ENCODE assay signal across 8 mouse cellular contexts in genomic region chr7:98489623-98490084, GRCm38 (mm10). TPM values are rescaled to one million over a fixed set of nuclear protein-coding genes. Genes with fewer than 3 reads are reported as not detected.
DNase-seq lines count a peak whose midpoint lies in the region; ATAC-seq and TF ChIP-seq lines count a peak whose summit lies in the region.

No protein-coding gene starts in this region.

- peak overlapping the region; percentile 89 for H3K9ac ChIP-seq in heart, adult 2 months (ENCODE audit: low read depth, low read length)
- peak overlapping the region; percentile 63 for H3K9ac ChIP-seq in limb, embryonic 14.5 days (ENCODE audit: low read depth, low read length, severe bottlenecking)
- peak overlapping the region; percentile 60 for H3K9ac ChIP-seq in midbrain, embryonic 14.5 days (replicated peaks; ENCODE audit: low read length)

- 0 out of 2 replicates have a peak, but pooled peaks have one; percentile 38 for TF ChIP-seq POLR2A in heart, adult 2 months (IDR thresholded peaks at IDR 0.05; ENCODE audit: insufficient read depth, low read depth, low read length)
- no peak for TF ChIP-seq POLR2A in limb, embryonic 14.5 days (IDR thresholded peaks at IDR 0.05; ENCODE audit: borderline replicate concordance, extremely low read depth, insufficient read depth, insufficient read length)

- no peak for TF ChIP-seq EP300 in heart, adult 2 months (IDR thresholded peaks at IDR 0.05; ENCODE audit: insufficient read depth, low read depth, low read length)

- peak; percentile 89 for ATAC-seq in limb, embryonic 14.5 days (ENCODE audit: low FRiP score, low read depth)
- ATAC-seq in midbrain, embryonic 14.5 days (ENCODE audit: low FRiP score, low TSS enrichment) = peak; percentile 73
- ATAC-seq in erythroid progenitor cell, adult 5-6 weeks (replicated peaks; ENCODE audit: low FRiP score, poor library complexity, severe bottlenecking) = no peak

- H3K36me3 ChIP-seq in heart, adult 2 months (ENCODE audit: control insufficient read depth, insufficient read depth, low read length) = no peaks in the 10 kb centered on the region
- H3K36me3 ChIP-seq in limb, embryonic 14.5 days (ENCODE audit: control insufficient read depth, insufficient read depth, low read length) = no peaks in the 10 kb centered on the region
- H3K36me3 ChIP-seq in midbrain, embryonic 14.5 days (ENCODE audit: control insufficient read depth, insufficient read depth, low read length) = no peaks in the 10 kb centered on the region

- peak overlapping the region; percentile 86 for H3K4me2 ChIP-seq in limb, embryonic 14.5 days (replicated peaks; ENCODE audit: low read depth, low read length, severe bottlenecking)
- peak overlapping the region; percentile 83 for H3K4me2 ChIP-seq in midbrain, embryonic 14.5 days (ENCODE audit: low read length)

- H3K4me1 ChIP-seq in heart, adult 2 months (ENCODE audit: control insufficient read depth, insufficient read depth, low read length) = peaks cover 20% of the 10 kb centered on the region
- H3K4me1 ChIP-seq in limb, embryonic 14.5 days (ENCODE audit: control insufficient read depth, insufficient read depth, low read length) = peaks cover 8% of the 10 kb centered on the region; the same call in 1 of the 2 replicates
- H3K4me1 ChIP-seq in midbrain, embryonic 14.5 days (ENCODE audit: control insufficient read depth, insufficient read depth, low read length) = peaks cover 8% of the 10 kb centered on the region; the same call in 1 of the 2 replicates

- peak overlapping the region; percentile 90 for H3K4me3 ChIP-seq in heart, adult 2 months
- peak overlapping the region; percentile 52 for H3K4me3 ChIP-seq in limb, embryonic 14.5 days (replicated peaks; ENCODE audit: low read length)
- H3K4me3 ChIP-seq in midbrain, embryonic 14.5 days (replicated peaks; ENCODE audit: low read depth, low read length) = peak overlapping the region; percentile 49

- H3K79me2 ChIP-seq in heart, adult 2 months (replicated peaks; ENCODE audit: control insufficient read depth, insufficient read depth, low read length) = no peaks in the 10 kb centered on the region; the same call in 1 of the 2 replicates

- H3K9me3 ChIP-seq in limb, embryonic 14.5 days (ENCODE audit: control insufficient read depth, low read length) = no peaks in the 10 kb centered on the region
- no peaks in the 10 kb centered on the region for H3K9me3 ChIP-seq in midbrain, embryonic 14.5 days (ENCODE audit: control insufficient read depth, low read length)

- peak overlapping the region; percentile 81 for H3K27ac ChIP-seq in heart, adult 2 months
- H3K27ac ChIP-seq in limb, embryonic 14.5 days (replicated peaks; ENCODE audit: low read depth, low read length) = no peak overlapping the region
- no peak overlapping the region for H3K27ac ChIP-seq in midbrain, embryonic 14.5 days (replicated peaks; ENCODE audit: low read depth, low read length)

- H3K27me3 ChIP-seq in heart, adult 2 months (ENCODE audit: control insufficient read depth, insufficient read depth, low read length) = no peaks in the 10 kb centered on the region
- H3K27me3 ChIP-seq in limb, embryonic 14.5 days (ENCODE audit: control insufficient read depth, insufficient read depth, low read length) = no peaks in the 10 kb centered on the region
- no peaks in the 10 kb centered on the region for H3K27me3 ChIP-seq in midbrain, embryonic 14.5 days (ENCODE audit: control insufficient read depth, insufficient read depth, low read length)

- 2% methylated on average over 50 of the region's 50 CpGs for WGBS in heart, adult 2 months
- under 1% methylated on average over 44 of the region's 50 CpGs for WGBS in limb, embryonic 14.5 days
- under 1% methylated on average over 50 of the region's 50 CpGs for WGBS in midbrain, embryonic 14.5 days

- intact Hi-C loops in heart, adult 2 months (cut with DNase I) = loop anchor here (2.0 to 10.0 kb wide), 2 partner anchors 53 to 345 kb away; partner anchors contain the start of gene Wnt11

- DNase-seq in adrenal gland, postnatal 14 days = peak; percentile 91
- peak; percentile 93 for DNase-seq in embryo, embryonic 11 days
- DNase-seq in heart, adult 2 months = peak; percentile 89 to 92
- DNase-seq in kidney, adult 11 months = peak; percentile 66
- DNase-seq in limb, embryonic 14.5 days (ENCODE audit: low spot score) = peak; percentile 73
- DNase-seq in midbrain, embryonic 14.5 days = peak; percentile 90
- DNase-seq in spleen, adult 18-20 months = peak; percentile 57 to 73

- TF ChIP-seq CTCF in heart, adult 2 months (IDR thresholded peaks at IDR 0.05) = peak; percentile 74

RNA-seq across cellular contexts. Expression of gene Lrrc32, which starts 0.6 kb away (rescaled TPM):
- 14.0 and 18.4 TPM in 2 replicates for total RNA-seq in adrenal gland, postnatal 14 days (2021)
- total RNA-seq in heart, adult 2 months (2021) = 10 to 100 TPM; 13.6 to 13.7 TPM
- 14.5 and 21.9 TPM in 2 replicates for polyA plus RNA-seq in heart, adult 2 months (2012; rRNA removed)
- 12.3 and 16.1 TPM in 2 replicates for polyA plus RNA-seq in limb, embryonic 14.5 days (2012; rRNA removed)
- polyA plus RNA-seq in limb, embryonic 14.5 days (2014; fragmentation: Nextera tagmentation; extraction: Ambion mirVana) = 8.9 and 10.5 TPM in 2 replicates
- polyA plus RNA-seq in midbrain, embryonic 14.5 days (2014; fragmentation: Nextera tagmentation; extraction: Ambion mirVana) = 1.6 and 4.2 TPM in 2 replicates
- total RNA-seq in erythroid progenitor cell, adult 5-6 weeks (2015; ENCODE audit: low replicate concordance) = 1.1 TPM in 1 of 2 replicates, not detected in the other
- 0.51 TPM in 1 of 2 replicates, not detected in the other for total RNA-seq in erythroid progenitor cell, adult 5-6 weeks (2017; ENCODE audit: low replicate concordance)

RNA-seq across cellular contexts. Expression of gene Gucy2d, which starts 49.4 kb away (rescaled TPM):
- total RNA-seq in adrenal gland, postnatal 14 days (2021) = not detected in 2 replicates
- total RNA-seq in heart, adult 2 months (2021) = under 1 TPM in 1 of 2 experiments, not detected in 1; 0.21 TPM
- 0.20 TPM in 1 of 2 replicates, not detected in the other for polyA plus RNA-seq in heart, adult 2 months (2012; rRNA removed)
- 0.09 TPM in 1 of 2 replicates, not detected in the other for polyA plus RNA-seq in limb, embryonic 14.5 days (2012; rRNA removed)
- polyA plus RNA-seq in limb, embryonic 14.5 days (2014; fragmentation: Nextera tagmentation; extraction: Ambion mirVana) = not detected in 2 replicates
- polyA plus RNA-seq in midbrain, embryonic 14.5 days (2014; fragmentation: Nextera tagmentation; extraction: Ambion mirVana) = 0.18 TPM in 1 of 2 replicates, not detected in the other
- total RNA-seq in erythroid progenitor cell, adult 5-6 weeks (2015; ENCODE audit: low replicate concordance) = not detected in 2 replicates
- not detected in 2 replicates for total RNA-seq in erythroid progenitor cell, adult 5-6 weeks (2017; ENCODE audit: low replicate concordance)
